Comparison of ENCODE assay signal across 12 mouse cellular contexts in the genomic region with DNA sequence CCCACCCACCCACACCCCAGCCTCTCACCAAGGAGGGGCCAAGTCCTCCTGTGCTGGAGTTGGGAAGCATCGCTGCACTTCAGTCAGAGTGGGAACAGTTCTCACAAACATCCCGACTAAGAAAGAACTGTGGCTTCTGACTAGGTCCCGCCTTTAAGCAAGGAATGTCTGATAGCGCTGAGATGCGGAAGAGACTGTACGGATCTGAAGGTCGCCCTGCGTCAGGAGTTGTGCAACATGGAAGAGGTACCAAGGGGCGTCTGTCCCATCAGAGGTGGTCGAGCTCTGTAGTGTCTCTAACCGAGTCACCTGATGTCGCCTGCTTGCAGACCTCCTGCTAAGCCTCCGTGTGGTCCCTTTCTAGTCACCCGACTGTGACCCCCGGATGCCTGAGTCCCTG. TPM values are rescaled to one million over a fixed set of nuclear protein-coding genes. Genes with fewer than 3 reads are reported as not detected.
"Had no signal": no experiment of that assay in that cellular context is flagged by ENCODE, and none has a peak within 500 bp of the region (broad histone marks: within the 10 kb centered on the region; RNA-seq: fewer than 3 reads in every experiment).

No protein-coding gene starts in this region.

- ATAC-seq: midbrain, embryonic 13.5 days had no signal

- H3K4me3 ChIP-seq: layer of hippocampus, adult 2 months; limb, embryonic 12.5 days; midbrain, embryonic 13.5 days; myocyte; neural tube, embryonic 15.5 days had no signal

- H3K9me3 ChIP-seq: limb, embryonic 12.5 days; midbrain, embryonic 13.5 days; neural tube, embryonic 15.5 days had no signal

- DNase-seq: kidney, postnatal 10 days; kidney, postnatal 4 days; lung, adult 18-20 months; thymus, adult 18-20 months; thymus, postnatal 14 days had no signal

- H3K27me3 ChIP-seq: midbrain, embryonic 13.5 days; neural tube, embryonic 15.5 days had no signal

- H3K27ac ChIP-seq: layer of hippocampus, adult 2 months; limb, embryonic 12.5 days; liver, embryonic 14.5 days; midbrain, embryonic 13.5 days; neural tube, embryonic 15.5 days had no signal

- H3K9ac ChIP-seq: limb, embryonic 12.5 days; liver, embryonic 14.5 days; midbrain, embryonic 13.5 days; neural tube, embryonic 15.5 days had no signal

- H3K4me1 ChIP-seq: limb, embryonic 12.5 days had no signal

- H3K36me3 ChIP-seq: limb, embryonic 12.5 days; midbrain, embryonic 13.5 days; neural tube, embryonic 15.5 days had no signal

- H3K4me2 ChIP-seq: limb, embryonic 12.5 days; midbrain, embryonic 13.5 days; neural tube, embryonic 15.5 days had no signal

RNA-seq across cellular contexts. Expression of a gene that starts 42.8 kb away (rescaled TPM):
- total RNA-seq: liver, adult 2 months had no signal
- polyA plus RNA-seq: liver, adult 2 months had no signal
